Mouse (Mus musculus): Measurements from ENCODE around the gene Sox10. TPM values are rescaled to one million over a fixed set of nuclear protein-coding genes. Genes with fewer than 3 reads are reported as not detected.

Sox10 gene
- under 1 TPM in 1 of 2 experiments, not detected in 1; 0.02 TPM for polyA plus RNA-seq (2012; fragmentation: generic; extraction: Trizol)

GRCm38 (mm10) chr15:79165140-79165539 lies at the start of gene Sox10:
Gene Sox10, minus strand, starts transcription at chr15:79165240.

GRCm38 (mm10) chr15:79140866-79141565 lies 24.0 kb downstream of the Sox10 start, which contains the start of the genes Polr2f and 1700088E04Rik:
Gene Polr2f, plus strand, starts transcription at chr15:79141009.
Gene 1700088E04Rik, minus strand, starts transcription at chr15:79141253.

GRCm38 (mm10) chr15:79108421-79109320 lies 56.4 kb downstream of the Sox10 start, which contains the start of gene Micall1:
Gene Micall1, plus strand, starts transcription at chr15:79108898.

Other genes with a start within 250 kb of the Sox10 start
- gene Lgals1, start 238.5 kb downstream of the Sox10 start, polyA plus RNA-seq (2012; fragmentation: generic; extraction: Trizol), result over 10,000 TPM; 13,335 to 36,255 TPM
- gene Nol12, start 230.3 kb downstream of the Sox10 start, polyA plus RNA-seq (2012; fragmentation: generic; extraction: Trizol), result 100 to 1,000 TPM; 115 to 191 TPM
- 100 to 1,000 TPM in 1 of 2 experiments, 10 to 100 TPM in 1; 52.2 to 216 TPM for gene Triobp, start 217.5 kb downstream of the Sox10 start, polyA plus RNA-seq (2012; fragmentation: generic; extraction: Trizol)
- 100 to 1,000 TPM; 112 to 459 TPM for gene H1f0, start 136.8 kb downstream of the Sox10 start, polyA plus RNA-seq (2012; fragmentation: generic; extraction: Trizol)
- under 1 TPM in 1 of 2 experiments, not detected in 1; 0.27 TPM for gene Galr3, start 123.4 kb downstream of the Sox10 start, polyA plus RNA-seq (2012; fragmentation: generic; extraction: Trizol)
- 10 to 100 TPM; 48.3 to 48.9 TPM for gene Ankrd54, start 102.3 kb downstream of the Sox10 start, polyA plus RNA-seq (2012; fragmentation: generic; extraction: Trizol)
- 100 to 1,000 TPM; 288 to 344 TPM for gene Eif3l, start 90.1 kb downstream of the Sox10 start, polyA plus RNA-seq (2012; fragmentation: generic; extraction: Trizol)
- 10 to 100 TPM in 1 of 2 experiments, 1 to 10 TPM in 1; 4.5 to 14.4 TPM for gene Micall1, start 56.3 kb downstream of the Sox10 start, polyA plus RNA-seq (2012; fragmentation: generic; extraction: Trizol)
- gene Polr2f, start 24.2 kb downstream of the Sox10 start, polyA plus RNA-seq (2012; fragmentation: generic; extraction: Trizol), result 100 to 1,000 TPM; 386 to 720 TPM
- 10 to 100 TPM in 1 of 2 experiments, 1 to 10 TPM in 1; 7.6 to 28.9 TPM for gene 1700088E04Rik, start 24.0 kb downstream of the Sox10 start, polyA plus RNA-seq (2012; fragmentation: generic; extraction: Trizol)
- gene Pick1, start 63.9 kb upstream of the Sox10 start, polyA plus RNA-seq (2012; fragmentation: generic; extraction: Trizol), result 10 to 100 TPM in 1 of 2 experiments, 1 to 10 TPM in 1; 6.2 to 32.0 TPM
- under 1 TPM in 1 of 2 experiments, not detected in 1; 0.14 TPM for gene Gm49486, start 64.2 kb upstream of the Sox10 start, polyA plus RNA-seq (2012; fragmentation: generic; extraction: Trizol)
- under 1 TPM; 0.01 to 0.35 TPM for gene Slc16a8, start 89.5 kb upstream of the Sox10 start, polyA plus RNA-seq (2012; fragmentation: generic; extraction: Trizol)
- under 1 TPM in 1 of 2 experiments, not detected in 1; 0.13 TPM for gene Baiap2l2, start 120.3 kb upstream of the Sox10 start, polyA plus RNA-seq (2012; fragmentation: generic; extraction: Trizol)
- 10 to 100 TPM; 11.8 to 22.9 TPM for gene Pla2g6, start 163.2 kb upstream of the Sox10 start, polyA plus RNA-seq (2012; fragmentation: generic; extraction: Trizol)
- gene Maff, start 181.4 kb upstream of the Sox10 start, polyA plus RNA-seq (2012; fragmentation: generic; extraction: Trizol), result 1 to 10 TPM; 3.3 to 7.1 TPM
- 10 to 100 TPM; 22.2 to 89.4 TPM for gene Tmem184b, start 238.3 kb upstream of the Sox10 start, polyA plus RNA-seq (2012; fragmentation: generic; extraction: Trizol)